Mouse (Mus musculus) gastrocnemius, adult 18-20 months (tissue): ENCODE data around the gene 2410137M14Rik. TPM values are rescaled to one million over a fixed set of nuclear protein-coding genes. Genes with fewer than 3 reads are reported as not detected.
"Not testable (repeated sequence)": the region's sequence is repeated elsewhere in the genome, so short reads cannot be mapped to it uniquely, and the experiment has no call there.

Experiments used
- DNase-seq: peaks from one replicate; pipeline ENCODE4 v3.0.0; 2021; ENCODE audit warnings: low spot score
- long read RNA-seq, 2 experiments: library from polyadenylated mRNA; stranded (forward); transcript quantifications; one replicate each; pipeline ENCODE4 v2.0.0; 2021
- total RNA-seq, 2 experiments: library from RNA; stranded (reverse); gene quantifications; 2 replicates each; pipeline ENCODE4 v1.2.3; 2021

The 2410137M14Rik gene
- total RNA-seq = under 1 TPM in 1 of 2 experiments, not detected in 1; 0.37 TPM
- long read RNA-seq, experiment 1, partial matches to known transcripts = 0 of 1 reads
- long read RNA-seq, experiment 1, other reads (novel, unspliced or antisense) = 0 of 1 reads
- long read RNA-seq, experiment 2 = 0 reads

DNA sequence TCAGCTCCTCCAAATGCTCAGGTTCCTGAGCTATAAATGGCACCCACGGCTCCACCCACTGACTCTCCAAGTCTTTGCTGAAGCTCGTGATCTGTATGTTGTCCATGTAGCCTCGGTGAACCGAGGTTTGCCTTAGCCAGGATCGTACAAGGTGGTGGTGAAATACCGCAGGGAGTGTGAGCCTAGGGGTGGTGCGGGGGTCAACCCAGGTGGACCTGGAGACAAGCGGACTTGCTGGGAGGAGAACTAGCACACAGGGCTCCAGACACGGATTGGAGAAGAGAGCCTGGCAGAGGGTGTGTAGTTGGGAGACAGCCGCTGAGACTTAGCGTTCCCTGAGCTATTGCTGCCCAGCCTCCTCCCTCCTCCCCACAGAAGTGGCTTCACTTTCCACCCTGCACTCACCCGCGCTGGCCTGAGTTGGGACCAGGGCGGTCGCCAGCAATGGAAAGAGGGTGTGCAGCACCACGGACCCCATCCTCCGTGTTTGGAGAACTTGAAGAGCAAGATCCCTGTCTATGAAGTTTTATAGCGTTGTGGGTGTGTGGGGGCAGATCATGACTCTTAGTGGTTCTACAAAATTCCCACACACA lies at the start of gene 2410137M14Rik:
2410137M14Rik (minus strand) TSS at position 17 of the 593 bp plus-strand sequence.
- peak; percentile 38 for DNase-seq

DNA sequence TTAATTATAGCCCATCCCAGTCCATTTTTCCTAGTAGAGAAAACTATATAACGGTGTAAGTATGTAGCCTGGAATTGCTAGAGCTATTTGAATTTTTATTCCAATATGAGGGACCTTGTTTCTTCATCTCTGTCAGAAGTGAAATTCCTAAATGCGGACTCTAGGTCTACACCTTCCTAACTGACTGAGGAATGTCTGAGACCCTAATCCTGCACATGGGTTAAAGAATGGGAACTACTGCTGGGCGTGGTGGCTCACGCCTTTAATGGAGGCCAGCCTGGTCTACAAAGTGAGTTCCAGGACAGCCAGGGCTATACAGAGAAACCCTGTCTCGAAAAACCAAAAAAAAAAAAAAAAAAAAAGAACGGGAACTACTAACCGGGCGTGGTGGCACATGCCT lies 48.1 kb upstream of the 2410137M14Rik start:
- DNase-seq = no peak

DNA sequence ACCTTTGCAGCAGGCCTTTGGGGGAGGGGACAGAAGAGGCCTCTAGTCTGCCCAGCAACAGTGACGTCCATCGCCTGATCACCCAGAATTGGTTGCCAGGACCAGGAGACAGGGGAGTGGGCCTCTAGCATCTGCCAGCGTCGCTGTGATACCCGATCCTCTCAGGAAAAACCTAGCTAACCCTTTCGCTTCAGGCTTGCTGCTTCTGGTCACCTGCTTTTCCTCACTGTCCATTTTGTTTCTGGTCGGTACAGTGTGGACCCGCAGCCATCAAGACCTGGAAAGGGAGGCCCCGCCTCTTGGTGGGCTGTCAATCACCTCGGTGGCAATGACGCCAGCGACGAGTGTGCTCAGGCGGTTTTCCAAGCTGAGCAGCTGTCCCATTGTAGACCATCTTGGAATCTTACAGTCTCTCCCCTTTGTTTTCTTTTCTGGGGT lies 47.7 kb upstream of the 2410137M14Rik start:
- peak; percentile 80 for DNase-seq

DNA sequence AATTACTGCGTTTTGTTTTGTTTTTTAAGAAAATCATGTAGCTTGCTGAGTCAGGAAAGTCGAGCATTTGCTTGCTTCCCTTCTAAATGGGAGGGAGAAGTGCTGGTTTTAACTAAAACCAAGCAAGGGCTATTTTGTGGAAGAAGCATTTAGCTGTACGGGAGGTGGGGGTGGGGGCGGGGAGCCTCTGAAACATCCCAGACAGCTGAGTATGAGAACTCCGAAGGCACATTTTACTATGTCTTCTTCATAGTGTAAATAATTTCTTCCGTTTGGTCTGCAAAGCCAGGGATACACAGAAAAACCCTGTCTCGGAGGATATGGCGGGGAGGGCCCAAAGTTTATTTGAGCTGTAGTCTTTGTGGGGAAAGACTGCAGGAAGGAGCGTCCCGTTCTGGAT lies 47.2 kb upstream of the 2410137M14Rik start:
- DNase-seq = no peak

DNA sequence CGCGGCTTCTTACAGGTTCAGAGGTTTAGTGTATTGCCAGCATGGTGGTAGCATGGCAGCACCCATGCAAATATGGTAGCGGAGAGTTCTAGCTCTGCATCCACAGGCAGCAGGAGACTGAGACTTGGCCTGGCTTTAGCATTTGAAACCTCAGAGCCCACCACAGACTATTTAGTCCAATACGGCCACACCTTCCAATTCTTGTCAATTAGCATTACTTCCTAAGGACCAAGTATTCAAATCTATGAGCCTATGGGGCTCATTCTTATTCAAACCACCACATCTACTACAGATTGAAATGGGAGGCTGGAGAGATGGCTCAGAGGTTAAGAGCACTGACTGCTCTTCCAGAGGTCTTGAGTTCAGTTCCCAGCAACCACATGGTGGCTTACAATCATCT lies 46.4 kb upstream of the 2410137M14Rik start:
- no peak for DNase-seq

DNA sequence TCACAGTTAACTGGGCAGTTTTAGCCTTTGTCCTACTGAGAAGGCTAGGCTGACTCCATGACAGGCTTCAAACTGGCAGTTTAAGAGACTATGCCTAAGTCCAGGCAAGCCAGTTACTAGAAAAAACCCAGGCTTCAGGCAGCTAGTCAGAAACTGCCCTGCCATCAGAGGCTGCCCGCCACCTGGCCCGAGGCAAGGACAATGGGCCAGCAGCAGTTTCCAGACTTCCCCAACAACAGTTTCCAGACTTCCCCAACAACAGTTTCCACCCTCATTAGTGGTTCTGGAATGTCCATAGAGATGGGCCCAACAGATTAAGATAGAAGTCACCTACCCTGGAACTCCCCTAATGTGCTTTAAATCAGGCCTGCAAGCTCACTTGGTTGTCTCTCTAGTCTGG lies 45.4 kb upstream of the 2410137M14Rik start:
- no peak for DNase-seq

DNA sequence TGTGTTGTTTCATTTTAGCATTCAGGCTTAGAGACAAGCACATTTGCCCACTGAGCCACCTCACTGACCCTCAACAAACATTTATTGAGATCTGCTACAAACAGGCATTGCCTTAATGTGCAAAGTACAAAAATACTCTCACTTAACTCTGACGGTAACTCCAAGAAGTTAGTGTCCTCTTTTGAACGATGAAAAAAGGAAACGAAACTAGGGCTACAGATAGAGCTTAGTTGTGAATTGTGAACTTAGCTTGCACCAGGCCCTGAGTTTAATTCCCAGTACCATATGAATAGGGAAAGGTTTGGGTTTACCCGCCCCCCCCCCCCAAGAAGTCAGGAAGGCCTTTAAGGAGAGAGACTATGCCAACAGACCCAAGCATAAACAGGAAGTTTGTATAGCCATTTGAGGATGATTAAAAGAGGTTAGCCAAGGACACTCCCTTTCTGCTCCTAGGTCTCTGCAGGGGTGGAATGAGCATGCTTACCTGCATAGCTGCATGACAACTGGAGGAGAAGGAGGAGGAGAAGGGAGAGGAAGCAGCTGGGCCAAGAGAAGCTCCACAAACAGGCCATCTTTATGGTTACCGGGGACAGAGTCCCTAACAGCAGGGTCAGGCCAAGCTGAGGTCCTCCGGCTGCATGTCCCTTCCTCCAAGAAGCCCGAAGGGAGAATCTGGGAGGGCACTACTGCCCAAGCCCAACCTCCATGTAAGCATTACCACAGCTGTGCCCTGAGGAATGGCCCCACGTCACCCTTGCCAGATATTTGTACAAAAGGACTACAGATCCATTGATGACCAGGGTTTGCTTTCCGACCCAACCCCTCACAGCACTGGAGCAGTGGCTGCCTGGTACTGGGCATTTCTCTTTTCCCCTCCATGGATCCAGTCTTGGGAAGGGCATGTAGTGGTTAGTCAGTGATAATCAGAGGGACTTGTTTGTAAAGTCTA lies 41.9 kb upstream of the 2410137M14Rik start, which contains the start of gene Mog:
Mog (minus strand) TSS at position 771 of the 949 bp plus-strand sequence.
- DNase-seq = no peak

DNA sequence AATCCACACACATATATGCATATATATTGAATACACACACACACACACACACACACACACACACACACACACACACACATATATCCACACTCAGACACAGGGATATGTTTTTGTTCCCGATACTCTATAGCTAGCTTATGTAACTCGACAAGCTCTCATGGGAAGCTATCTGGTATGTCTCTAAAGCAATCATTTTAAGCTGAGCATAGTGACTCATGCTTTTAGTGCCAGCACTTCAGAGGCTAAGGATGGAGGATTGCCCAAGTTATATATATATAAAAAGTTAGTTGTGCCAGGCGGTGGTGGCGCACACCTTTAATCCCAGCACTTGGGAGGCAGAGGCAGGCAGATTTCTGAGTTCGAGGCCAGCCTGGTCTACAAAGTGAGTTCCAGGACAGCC lies 38.2 kb upstream of the 2410137M14Rik start:
- not testable (repeated sequence) for DNase-seq

DNA sequence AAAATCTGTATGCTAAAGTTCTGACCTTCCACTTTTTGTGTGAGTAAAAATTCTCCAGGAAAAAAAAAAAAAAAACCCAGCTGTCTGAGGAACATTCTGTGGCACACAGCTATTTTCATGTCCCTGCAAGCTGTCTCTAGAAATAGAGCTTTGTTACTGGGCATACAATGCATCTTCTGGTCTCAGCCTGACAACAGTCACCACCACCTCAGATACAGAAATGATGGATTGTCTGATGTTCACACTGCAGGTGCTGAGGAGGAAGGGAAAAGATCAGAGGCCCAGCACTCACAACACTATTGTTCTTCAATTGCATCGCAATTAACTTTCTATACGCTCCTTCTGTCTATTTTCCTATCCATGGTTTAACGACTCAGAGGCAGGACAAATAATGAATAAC lies 37.3 kb upstream of the 2410137M14Rik start:
- no peak for DNase-seq

DNA sequence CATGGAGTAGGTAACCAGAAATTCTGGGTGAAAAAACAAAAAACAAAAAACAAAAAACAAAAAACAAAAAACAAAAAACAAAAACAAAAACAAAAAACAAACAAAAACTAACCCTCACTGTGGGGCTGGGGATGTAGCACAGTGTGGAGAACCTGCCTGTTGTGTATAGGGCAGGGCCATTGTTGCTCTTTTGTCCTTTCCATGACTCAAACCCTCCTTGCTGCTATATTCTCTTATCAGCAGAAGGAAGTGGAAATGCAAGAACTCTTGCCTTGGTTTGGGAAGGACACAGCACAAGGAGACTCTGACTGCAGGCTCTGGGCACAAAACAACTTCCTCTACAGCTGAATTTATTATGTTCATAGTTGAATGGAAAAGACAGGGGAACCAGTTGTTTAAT lies 35.3 kb upstream of the 2410137M14Rik start:
- DNase-seq = no peak

DNA sequence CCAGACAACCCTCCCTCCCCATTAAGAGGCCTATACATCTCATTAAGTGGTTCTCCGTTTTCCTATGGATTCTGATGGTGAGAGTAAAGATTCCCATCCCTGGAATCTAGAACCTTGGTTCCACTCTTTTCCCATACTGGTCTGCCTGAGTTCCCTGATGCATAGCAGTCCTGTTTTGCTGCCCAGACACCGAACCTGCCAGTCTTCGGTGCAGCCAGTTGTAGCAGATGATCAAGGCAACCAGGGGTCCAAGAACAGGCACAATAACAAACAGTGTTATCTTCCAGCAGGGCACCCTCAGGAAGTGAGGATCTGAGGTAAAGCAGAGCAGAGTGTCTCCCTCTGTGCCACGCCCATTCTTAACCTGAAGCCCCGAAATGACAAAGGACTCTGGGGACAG lies 31.1 kb upstream of the 2410137M14Rik start:
- DNase-seq = no peak

DNA sequence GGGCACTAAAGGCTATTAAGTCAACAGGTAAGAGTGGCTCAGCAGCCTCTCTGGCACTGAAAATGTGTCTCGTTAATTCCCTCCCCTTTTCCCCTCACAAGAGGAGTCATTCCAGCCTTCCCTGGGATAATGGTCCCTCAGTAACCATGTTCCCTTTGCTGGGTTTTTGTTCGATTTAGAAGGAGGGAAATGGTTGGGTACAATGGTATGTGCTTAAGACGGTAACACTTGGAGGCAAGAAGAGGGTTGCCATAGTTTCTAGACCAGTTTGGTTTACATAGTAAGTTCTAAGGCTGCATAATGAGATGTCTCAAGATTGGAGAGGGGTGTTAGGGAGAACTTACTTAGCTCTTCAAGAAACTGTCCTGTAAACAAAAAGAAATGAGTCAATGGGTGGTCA lies 30.7 kb upstream of the 2410137M14Rik start:
- no peak for DNase-seq

DNA sequence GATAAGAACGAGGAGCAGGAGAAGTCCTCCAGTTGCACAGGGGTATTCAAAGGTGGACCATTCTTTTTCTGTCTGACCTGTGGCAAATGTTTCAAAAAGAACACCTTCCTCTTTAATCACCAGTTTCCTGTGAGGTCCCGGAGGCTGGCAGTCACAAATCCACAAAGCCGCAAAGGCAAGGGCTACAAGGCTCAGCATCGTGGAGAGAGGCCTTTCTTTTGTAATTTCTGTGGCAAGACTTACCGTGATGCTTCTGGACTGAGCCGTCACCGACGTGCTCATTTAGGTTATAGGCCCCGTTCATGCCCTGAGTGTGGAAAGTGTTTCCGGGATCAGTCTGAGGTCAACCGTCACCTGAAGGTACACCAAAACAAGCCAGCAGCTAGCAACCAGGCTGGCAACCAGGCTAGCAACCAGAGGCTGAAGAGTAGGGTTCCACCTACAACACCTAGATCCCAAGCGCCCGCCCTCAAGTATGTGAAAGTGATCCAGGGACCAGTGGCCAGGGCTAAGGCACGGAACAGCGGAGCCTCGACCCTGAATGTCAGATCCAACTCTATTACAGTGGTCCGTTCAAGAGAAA lies 28.5 kb upstream of the 2410137M14Rik start:
- DNase-seq = no peak

DNA sequence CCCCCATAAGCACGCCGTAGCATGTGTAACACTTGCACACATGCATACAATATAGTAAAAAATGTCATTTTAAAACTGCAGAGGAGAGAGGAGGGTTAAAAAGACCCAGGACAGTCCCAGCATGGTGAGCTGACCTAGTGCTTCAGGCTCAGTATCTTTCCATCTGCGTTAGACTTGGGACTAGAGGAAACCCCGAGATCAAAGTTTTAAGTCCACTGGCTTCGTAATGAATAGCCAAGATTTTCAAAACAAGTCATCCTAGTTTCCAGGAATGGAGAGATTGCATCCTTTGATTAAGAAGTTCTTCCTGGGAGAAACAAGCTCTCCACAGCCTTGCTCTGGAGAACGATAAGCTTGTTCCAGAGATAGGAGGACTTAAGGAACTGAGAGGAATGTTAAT lies 27.1 kb upstream of the 2410137M14Rik start:
- no peak for DNase-seq

DNA sequence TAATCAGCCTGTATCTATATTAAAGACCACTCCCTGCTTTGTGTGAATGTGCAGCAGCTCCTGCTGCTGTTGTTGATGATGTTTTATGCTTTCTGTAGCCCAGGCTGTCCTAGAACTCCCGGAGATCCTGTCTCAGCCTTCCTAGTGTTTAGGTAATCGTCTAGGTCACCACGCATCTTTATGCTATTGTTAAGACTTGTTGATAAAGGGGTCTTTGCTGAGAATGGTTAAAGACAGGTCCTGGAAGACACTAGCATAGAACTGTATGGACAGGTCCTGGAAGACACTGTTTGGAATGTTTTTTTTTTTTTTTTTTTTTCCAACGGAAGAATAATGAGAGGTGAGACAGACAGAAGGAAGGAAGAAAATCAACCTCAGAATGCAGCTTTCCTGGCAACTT lies 22.3 kb upstream of the 2410137M14Rik start:
- no peak for DNase-seq

DNA sequence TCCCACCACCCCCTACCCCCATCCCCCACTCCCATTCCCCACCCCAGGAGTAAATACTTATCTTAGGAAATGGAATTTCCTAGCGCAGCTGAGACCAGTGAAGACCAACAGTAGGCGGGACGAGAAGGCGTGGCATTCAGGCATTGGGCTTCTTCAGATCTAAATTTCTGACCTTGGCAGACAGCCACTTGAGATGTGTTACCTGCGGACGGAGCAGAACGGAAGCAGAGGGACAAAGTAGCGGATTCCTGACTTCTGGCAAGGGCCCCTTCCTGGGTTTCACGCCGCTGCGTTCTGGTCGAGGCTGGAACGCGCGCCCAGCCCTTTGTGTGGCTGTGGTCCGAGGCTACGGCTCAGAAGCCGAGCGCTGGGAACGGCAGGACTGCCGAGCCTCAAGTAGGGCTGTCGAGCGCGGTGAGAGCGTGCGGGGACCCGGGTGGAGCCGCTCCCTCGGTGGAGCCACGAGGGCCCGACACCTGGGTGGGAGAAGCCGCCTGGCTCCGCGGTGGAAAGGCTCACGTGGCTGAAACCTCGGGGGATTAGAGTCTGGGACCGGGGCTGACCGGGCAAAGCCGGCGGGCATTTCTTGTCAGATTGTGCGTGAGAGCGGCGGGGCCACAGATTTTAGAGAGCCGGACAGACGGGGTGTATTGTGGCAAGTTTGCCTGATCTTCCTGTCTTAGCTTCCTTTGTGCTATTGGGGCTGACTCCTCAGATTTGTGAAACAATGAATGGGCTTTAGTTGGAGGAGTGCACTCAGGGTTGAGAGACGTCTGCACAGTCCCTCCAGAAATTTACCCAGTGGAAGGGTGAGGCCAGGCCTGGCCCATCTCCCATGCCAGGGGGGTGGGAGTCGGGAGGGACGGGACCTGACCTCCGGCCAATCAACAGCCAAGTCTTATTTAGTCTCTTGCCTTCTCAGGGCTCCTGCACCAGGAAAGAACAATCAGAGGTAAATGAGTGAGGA lies 21.6 kb upstream of the 2410137M14Rik start:
- DNase-seq = peak; percentile 5

DNA sequence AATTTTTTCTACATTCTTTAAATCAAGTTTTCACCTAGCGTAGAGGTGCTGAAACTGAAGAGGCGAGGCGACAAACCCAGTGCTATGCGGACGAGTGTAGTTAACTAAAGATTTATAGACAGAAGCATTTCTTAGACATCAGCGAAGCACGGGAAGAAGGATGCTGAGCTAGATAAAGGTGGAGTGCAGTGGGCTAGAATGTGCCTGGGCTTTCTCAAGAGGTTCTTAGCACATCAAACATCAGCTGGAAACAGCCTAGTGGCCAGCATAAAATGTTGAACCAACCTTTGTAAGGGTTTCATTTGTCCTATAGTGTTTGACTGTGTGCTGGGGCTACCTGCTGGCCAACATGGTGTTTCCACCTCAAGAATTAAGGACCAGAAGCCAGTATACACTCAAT lies 19.8 kb upstream of the 2410137M14Rik start, which contains the start of gene Zfp57:
Zfp57 (plus strand) TSS at position 301 of the 400 bp plus-strand sequence.
- no peak for DNase-seq

DNA sequence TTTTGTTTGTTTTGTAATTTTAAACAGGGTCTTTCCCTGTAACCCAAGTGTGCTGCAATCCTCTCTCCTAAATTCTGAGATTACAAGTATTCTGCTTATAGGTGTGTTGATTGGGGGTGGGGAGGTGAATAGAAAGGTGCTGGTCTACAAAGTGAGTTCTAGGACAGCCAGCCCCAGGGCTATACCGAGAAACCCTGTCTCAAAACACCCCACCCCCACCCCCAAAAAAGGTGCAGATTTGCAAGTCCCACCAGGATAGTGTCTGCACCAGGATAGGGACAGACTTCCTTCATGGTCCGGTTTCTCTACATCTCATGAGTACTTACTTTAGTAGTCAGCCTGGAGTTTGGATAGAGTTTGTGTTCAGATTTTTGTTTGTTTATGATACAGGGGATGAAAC lies 17.4 kb upstream of the 2410137M14Rik start:
- no peak for DNase-seq

DNA sequence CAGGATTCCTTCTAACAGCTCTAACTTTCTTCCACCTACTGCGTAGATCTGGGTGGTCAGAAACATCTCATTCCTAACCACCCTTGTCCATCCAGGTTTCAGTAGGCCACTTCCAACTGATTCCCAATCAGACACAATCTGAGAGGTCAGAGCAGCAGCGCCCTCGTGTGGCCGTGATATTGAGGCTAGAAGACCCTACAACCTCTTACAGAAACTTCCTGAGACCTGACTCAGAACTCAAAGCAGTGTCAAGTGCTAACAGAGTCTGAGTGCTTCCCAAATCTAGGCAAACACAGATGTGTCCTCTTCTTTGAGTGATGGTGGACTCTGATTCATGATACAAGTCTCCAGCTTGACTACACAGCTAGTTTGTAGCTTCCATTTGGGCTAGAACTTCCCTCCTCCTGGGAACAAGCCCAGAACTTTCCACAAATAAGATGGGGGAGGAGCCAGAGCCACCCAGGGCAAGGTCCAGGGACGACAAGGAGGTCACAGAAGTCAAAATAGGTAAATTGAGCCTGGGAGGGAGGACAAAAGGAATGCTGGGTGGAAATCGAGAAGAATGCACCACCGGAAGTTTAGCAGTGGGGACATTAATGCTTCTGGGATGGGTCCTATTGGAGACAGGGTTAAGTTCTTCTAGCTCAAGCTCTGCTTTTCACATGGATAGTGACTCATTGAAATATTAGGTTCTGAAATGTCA lies 16.1 kb upstream of the 2410137M14Rik start:
- peak; percentile 53 for DNase-seq

DNA sequence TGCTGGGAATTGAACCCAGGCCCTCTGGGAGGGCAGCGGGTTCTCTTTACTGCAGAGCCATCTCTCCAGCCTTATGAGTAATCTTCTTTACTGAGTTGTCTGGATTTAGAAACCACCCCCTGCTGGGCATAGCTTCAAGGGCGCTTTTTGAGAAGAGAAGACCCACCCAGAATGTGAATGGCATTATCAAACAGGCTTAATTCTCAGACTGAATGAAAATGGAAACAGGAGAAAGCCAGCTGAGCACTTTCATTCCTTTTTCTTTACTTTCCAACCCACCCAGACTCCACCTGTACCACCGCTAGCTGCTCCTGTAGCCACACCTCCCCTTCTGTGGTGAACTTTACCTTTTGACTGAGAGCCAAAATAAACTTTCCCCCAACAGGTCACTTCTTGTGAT lies 14.4 kb upstream of the 2410137M14Rik start:
- DNase-seq = no peak
